Mouse (Mus musculus): Measurements from ENCODE around the gene H2-Eb2.
A peak's percentile ranks its signal among the peaks of the same experiment; 100 is the strongest.

H2-Eb2 gene

DNA sequence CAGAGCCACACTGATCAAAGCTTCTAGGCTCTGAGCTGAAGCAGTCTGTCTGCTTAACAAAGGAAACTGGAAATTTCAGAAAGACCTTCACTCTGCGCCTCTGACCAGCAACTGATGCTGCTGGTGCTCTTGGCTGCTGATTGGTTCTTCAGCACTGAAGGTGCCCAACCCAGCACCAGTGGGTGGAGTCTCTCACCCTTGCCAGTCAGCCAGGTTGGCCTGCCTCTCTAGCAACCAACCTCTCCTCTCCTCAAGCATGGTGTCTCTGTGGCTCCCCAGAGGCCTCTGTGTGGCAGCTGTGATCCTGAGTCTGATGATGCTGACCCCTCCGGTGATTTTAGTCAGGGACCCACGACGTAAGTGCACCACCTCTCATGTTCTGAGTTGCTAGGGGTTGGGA lies at the start of gene H2-Eb2:
TSS of gene H2-Eb2 (plus strand) at position 230 of the 400 bp plus-strand sequence.
- no peak for DNase-seq (ENCODE audit: low spot score in 2 of 2)

DNA sequence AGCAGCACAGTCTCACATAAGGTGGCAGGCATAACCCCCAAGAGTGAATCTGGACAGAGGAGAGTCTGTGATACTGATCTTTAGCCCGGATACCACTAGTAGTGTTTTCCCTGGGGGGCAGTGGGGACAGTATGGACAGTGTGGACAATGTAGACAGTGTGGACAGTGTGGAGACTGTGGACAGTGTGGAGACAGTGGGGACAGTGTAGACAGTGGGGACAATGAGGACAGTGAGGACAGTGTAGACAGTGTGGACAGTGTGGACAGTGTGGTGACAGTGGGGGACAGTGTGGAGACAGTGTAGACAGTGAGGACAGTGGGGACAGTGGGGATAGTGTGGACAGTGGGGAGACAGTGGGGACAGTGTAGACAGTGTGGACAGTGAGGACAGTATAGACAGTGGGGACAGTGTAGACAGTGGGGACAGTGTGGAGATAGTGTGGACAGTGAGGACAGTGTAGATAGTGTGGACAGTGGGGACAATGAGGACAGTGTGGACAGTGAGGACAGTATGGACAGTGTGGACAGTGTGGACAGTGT lies 44.9 kb upstream of the H2-Eb2 start:
- DNase-seq (ENCODE audit: low spot score in 2 of 2): no peak

DNA sequence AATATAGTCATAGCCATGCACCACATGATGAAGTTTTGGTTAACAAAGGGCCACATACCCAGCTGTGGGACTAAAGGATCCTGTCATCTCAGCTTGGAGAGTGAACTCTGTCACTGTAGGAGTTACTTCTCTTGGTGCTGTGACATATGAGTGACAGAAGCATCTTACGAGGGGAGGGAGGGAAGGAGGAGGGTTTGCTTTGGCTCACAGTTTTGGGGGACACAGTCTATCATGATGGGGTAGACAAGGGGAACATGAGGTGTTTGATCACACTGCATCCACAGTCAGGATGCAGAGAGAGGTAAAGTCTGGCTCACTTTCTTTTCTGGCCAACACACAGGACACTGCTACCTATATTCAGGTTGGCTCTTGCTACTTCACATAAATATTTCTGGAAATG lies 43.6 kb upstream of the H2-Eb2 start:
- DNase-seq (ENCODE audit: low spot score in 2 of 2): no peak

DNA sequence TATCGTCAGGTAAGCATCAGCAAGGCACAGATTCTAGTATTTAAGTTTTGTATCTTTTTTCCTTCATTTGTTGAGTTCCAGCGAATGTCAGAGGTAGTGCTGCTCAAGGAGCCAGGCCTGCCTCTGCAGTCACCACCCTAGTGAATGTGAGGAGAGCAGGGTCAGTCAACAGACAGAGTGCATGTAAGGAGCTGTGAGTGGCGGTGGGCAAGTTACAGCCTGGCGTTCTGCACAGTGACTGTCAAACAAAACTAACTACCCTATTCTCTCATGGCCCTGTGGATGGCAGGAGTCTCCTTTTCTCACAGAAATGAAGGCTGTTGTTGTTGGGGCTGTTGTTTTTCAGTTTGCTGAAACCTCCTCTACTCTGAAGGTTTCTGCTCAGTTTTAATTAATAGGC lies 40.1 kb upstream of the H2-Eb2 start:
- no peak for DNase-seq (ENCODE audit: low spot score in 2 of 2)

DNA sequence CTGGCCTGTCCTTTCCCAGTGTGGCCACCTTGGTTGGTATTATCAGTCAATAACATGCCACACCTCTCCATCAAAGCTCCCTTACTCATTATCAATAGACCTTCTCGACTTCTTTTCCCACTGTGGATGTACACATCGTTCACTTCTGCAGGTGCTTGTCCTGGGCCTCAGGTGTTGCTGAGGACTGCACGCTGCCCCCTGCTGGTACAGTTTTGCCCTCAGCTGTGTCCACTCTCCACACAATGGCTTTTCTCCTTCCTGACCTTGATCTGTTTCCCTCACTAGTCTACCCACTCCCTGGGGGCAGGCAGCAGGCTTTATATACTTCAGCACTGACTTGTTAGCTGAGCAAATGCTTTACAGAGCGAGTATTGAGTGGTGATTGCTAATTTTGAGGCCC lies 39.6 kb upstream of the H2-Eb2 start:
- DNase-seq (ENCODE audit: low spot score in 2 of 2): no peak

DNA sequence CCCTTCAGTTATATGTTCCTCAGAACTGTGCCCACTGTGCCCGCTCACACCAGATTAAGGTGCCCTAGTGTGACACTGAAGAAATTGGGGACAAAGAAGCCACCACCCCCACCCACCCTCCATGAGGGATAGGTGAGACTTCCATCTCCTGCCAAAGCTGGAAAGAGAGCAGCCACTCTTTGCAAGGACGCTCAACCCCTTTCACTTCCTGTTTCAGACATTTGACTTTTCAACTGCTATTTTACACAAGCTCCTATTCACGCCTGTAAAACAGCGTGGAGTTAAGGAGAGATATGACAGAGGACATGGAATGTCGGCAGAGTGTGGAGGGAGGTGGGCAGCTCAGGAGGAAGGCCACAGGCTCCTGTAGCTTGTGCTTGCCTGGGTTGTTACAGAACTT lies 39.0 kb upstream of the H2-Eb2 start:
- DNase-seq (ENCODE audit: low spot score in 2 of 2): no peak

DNA sequence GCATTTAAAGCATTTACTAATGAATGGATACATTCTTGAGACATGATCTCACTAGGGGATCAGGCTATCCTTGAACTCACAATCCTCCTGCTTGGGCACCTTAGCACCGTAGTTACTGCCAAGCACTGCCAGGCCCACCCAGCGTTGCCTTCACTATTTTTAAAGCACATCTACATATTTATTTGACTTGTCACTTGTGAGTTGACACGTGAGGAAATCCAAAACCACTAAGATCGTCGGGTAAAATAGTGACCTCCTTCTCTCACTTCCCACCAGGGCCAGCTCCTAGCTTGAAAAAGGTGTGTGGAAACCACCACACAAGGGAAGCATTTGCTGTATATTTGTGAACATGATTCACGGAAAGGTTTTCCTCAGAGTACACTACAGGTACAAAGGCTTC lies 38.5 kb upstream of the H2-Eb2 start:
- no peak for DNase-seq (ENCODE audit: low spot score in 2 of 2)

DNA sequence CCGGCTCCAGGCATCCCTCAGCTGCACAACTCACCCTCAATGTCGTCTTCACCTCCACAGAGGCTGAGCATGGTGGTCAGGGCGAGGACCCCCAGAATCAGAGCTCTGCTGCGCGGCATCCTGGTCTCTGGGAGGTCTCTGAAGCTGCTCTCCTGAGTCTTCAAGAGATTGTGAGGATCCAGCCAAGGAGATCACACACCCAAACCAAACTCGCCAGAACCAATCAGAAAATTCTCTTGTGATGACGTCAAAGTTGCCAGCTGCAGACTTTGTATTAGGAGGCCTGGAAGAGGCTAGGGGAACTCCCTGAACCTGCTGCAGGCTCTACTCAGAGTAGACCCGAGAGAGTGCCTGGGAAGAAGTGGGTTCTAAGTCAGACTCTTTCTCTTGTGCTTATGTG lies 37.8 kb upstream of the H2-Eb2 start, which contains the start of gene H2-Aa:
TSS of gene H2-Aa (minus strand) at position 176 of the 400 bp plus-strand sequence.
- peak; percentile 67 to 81 for DNase-seq (ENCODE audit: low spot score in 2 of 2)

DNA sequence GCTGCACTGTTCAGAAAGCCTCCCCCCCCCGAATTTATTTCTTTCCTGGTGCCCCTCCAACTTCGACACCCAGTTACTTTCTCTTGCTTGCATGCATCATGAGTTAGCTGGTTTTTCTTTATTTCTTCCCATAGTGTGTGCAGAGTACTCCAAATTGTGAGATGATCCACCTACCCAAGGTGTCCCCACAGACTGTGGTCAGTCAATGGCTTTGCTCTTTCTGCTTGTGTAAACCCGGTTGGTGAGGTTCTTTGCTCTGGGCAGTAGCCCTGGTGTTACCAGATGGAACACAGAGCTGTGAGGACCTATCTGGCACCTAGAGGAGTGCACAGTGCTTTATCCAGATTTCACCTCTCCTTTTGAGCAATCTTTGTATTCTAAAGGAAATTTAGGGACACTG lies 37.3 kb upstream of the H2-Eb2 start:
- no peak for DNase-seq (ENCODE audit: low spot score in 2 of 2)

DNA sequence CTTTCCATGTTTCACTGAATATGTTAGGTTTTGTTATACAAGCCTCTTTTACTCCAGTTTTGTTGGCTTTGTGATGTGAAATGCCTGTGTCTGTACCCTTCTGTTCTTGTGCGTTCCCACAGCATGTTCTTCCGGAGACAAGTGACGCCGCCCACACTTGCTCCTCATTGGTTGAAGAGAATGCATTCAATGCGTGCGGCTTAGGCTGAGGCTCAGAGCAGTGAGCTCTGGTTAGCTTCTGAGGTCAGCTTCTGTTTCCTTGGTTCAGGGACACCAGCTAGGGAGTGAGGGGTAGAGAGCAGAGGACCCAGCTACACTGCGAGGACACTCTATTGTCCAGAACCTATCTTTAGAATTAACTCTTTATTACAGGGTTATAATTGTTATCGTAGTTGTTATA lies 33.9 kb upstream of the H2-Eb2 start:
- peak; percentile 45 to 62 for DNase-seq (ENCODE audit: low spot score in 2 of 2)

DNA sequence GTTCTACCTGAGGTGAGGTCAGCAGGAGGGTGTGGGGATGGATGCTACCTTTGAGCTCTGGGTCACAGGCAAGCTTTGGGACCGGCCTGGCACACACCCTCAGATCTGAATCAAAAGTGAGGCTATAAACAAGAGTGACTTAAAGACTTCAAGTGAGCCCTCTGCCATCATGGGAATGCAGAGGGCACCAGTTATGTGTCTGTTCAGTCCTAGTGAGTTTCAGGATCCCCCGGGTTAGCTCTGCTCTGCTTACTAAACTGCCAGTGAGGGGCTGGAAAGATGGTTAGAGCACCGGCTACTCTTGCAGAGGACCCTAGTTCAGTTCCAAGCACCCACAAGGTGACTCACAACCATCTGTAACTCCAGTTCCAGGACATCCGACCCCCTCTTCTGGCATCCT lies 32.9 kb upstream of the H2-Eb2 start:
- DNase-seq (ENCODE audit: low spot score in 2 of 2): no peak

DNA sequence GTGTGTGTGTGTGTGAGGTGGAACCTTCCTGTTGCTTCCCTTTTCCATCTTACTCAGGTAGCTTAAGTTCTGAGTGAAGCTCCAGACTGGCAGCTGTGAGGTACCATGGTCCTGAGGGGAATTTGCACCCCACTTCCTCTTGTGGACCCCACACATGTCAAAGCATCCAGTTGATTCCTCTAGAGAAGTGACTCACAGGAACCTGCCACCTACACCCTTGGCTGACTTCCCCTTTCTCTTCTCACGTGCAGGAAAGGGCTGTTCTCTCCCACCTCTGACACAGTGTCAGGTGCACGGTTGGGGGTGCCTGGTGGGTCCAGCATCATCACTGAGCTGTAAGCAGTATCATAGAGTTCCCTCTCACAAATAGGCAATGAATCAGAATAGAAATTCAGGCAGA lies 31.9 kb upstream of the H2-Eb2 start:
- no peak for DNase-seq (ENCODE audit: low spot score in 2 of 2)

DNA sequence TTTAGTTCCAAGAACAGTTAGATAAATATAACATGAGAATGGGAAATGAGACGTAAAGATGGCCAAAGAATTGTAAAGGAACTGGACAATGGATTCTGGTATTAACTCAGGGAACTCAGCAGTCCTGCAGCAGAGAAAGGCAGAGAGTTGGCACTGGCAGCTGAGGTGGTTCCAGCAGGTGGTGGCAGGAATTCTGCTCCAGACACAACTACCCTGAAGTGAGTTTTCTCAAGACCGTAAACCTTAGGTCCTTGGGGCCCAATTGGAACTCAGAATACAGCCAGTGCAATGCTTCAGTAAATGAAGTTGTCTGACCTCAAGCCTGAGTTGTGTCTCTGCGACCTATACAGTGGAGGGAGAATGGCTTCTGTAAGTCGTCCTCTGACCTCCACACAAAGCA lies 31.2 kb upstream of the H2-Eb2 start:
- DNase-seq (ENCODE audit: low spot score in 2 of 2): no peak

DNA sequence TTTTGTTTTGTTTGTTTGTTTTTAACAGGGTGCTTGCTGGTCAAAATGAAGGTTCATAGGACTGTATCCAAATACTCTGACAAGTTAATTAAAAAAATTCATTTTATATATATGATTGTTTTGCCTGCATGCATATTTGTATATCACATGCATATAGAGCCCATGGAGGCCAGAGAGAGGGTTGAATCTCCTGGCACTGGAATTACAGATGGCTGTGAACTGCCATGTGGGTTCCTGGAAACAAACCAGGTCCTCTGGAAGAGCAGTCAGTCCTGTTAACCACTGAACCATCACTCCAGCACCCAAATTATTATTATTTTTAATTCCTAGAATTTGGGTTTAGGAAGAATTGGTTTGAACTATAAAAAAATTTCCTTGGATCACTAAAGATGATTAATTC lies 30.2 kb upstream of the H2-Eb2 start:
- no peak for DNase-seq (ENCODE audit: low spot score in 2 of 2)

DNA sequence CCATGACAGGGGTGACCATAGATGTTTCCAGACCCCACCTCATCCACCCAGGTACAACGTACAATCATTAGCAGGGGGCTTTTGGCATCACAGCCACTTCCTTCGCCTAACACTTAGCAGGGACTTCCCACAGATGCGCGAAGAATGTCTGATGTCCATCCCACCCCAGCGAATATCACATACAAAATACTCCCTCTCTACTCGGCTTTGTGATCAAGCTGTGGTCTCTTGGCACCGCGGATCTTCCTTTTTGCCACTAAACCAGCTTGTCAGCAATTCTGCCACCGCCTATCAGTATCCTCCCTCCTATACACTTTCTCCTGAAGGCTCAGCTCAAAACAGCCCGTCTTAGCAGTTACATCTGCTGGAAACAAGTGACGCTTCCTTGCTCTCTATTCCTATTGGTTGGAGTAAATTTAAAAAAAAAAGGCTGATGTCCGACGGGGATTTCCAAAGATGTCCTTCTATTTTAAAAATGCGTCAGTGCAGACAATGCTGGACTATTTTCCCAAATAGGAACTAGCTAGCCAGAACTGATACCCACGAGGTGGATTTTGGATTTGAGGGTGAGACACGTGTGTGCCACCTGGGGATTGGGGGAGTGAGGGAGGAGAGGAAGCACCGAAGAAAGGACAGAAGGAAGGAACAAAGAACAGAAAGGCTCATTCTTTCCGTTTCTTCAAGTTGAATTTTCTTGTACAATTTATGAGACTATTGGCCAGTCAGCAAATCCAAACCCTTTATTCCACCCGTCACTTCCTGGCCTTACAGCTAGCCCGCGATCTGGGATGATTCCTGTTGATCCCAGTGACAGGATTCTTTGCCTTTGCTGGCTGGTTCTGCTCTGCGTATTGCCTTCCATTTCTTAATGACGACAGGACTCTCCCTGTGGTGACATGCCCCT lies 29.3 kb upstream of the H2-Eb2 start:
- DNase-seq (ENCODE audit: low spot score in 2 of 2): peak in 1 of 2 experiments; percentile 14

DNA sequence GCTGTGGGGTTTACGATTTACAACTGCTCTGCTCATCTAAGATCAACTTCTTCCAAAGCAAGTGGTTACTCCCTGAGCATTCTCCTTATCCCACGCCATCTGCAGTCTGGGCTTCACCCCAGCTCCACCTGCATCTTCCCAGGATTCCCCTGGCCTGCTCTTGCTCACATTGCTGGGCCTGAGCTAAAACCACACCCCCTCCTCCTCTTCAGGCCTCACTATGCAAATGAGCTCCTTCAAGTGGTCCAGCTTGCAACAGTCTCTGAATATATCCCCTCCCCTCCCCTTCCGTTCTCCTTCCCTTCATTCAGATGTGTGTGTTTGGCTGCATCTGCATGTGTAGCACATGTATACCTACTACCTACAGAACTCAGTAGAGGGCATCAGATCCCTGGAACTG lies 26.1 kb upstream of the H2-Eb2 start:
- DNase-seq (ENCODE audit: low spot score in 2 of 2): no peak

DNA sequence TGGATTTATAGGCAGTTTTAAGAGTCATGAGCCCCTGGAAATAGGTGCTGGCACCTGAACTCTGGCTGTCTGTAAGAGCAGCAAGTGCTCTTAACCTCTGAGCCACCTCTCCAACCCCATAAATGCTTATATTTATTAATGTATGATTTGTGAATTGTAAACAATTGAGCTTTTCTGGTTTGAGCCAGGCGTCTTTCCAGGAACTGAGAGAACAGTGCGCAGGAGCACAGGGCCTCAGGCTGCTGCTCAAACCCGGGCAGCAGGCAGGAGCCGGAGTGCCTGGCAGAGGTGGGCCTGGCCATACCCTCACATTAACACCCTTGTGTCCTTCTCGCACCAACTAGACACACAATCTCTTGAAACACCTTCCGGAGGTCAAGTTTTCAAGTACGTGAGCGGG lies 25.4 kb upstream of the H2-Eb2 start:
- DNase-seq (ENCODE audit: low spot score in 2 of 2): no peak

DNA sequence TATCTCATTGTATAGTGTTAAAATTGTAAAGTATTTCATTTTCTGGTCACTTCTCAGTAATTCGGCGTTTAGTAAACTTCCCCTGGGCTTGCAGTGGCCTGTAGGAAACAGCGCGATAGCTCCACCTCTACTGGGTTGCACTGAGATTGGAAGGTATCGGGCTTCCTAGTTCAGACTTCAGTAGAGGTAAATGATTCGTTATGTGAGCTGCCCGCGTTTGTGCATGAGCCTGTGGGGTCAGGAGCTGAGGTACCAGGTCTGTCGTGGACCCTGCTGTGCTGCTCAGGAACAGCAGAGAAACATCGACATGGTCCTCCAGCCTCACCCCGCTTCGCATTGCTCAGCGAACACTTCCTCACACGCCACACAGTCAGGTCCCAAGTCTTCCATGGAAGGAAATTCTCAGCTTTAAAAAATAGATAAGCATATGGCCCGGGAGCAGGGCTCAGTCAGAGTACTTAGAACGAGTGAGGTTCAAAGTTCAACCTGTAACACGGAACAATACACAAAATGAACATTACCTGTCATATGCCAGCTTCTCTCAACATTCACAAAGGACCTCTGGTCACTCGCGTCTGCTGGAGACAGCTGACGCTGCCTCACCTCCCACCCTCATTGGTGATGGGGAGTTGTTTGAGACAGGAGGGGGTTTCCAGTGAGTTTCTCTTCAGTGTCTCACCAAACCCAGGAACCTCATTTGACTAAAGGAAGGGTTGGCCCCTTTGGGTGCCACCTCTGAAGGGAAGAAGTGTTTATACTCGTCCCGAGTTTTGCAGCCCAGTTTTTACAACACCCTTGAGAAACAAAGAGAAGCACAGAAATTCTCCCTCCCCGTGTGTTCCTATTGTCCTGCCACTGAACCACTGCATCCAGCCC lies 24.5 kb upstream of the H2-Eb2 start:
- no peak for DNase-seq (ENCODE audit: low spot score in 2 of 2)

DNA sequence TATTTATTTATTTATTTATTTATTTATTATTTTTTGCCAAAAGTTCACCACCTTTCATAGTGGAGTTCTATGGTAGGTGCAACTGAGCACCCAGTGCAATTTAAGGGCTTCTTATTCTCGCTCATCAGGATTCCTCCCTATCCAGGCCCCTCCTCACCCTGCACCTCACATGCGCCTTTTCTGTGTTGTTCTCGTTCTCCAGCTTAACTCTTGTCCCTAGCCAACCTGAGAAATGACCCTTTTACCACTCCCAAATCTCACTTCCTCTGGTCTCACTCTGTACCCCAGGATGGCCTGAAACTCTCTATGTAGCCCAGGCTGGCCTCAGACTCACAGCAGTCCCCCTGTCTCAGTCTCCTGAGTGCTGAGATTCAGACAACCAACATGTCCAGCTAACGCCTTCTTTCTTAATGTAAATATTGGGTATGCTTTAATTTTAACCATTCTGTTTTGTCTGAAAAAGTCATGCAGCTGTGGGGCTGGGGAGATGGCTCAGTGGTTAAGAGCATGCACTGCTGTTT lies 23.7 kb upstream of the H2-Eb2 start:
- no peak for DNase-seq (ENCODE audit: low spot score in 2 of 2)

DNA sequence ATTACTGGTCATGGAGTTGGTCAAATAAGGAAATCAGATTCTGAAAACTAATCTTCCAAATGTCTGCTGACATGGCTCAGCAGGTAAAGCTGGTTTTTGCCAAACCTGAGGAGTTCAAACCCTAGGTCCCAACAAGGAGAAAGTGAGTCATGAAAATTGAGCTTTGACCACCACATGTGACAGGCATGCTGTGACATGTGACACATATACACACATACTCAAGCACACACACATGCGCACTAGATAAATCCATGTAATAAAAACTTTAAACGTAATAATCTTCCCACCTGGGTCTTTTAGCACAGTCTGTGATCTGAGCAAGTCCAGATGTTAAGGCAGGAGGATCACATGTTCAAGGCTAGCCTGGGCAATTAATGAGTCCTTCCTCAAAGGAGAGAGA lies 21.7 kb upstream of the H2-Eb2 start:
- DNase-seq (ENCODE audit: low spot score in 2 of 2): peak in 1 of 2 experiments; percentile 16

DNA sequence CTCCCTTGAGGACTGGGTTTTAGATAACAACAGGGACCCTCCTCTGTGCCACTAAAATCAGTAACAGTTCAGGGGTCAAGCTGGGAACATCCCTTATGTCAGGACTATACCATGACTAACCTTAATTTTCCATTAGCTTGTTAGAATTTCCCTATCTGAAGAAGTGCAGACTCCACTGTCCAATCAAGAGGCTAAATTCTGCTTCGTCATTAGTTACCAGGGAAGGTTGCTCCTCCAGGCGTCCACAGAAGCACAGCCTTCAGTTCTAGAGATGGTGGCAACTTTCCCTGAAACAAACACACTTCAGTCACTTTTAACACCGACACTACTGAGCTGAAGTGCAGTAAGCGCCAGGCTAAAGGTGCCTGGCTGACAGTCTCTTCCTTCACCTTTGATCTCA lies 20.7 kb upstream of the H2-Eb2 start:
- peak in 1 of 2 experiments; percentile 61 for DNase-seq (ENCODE audit: low spot score in 2 of 2)

DNA sequence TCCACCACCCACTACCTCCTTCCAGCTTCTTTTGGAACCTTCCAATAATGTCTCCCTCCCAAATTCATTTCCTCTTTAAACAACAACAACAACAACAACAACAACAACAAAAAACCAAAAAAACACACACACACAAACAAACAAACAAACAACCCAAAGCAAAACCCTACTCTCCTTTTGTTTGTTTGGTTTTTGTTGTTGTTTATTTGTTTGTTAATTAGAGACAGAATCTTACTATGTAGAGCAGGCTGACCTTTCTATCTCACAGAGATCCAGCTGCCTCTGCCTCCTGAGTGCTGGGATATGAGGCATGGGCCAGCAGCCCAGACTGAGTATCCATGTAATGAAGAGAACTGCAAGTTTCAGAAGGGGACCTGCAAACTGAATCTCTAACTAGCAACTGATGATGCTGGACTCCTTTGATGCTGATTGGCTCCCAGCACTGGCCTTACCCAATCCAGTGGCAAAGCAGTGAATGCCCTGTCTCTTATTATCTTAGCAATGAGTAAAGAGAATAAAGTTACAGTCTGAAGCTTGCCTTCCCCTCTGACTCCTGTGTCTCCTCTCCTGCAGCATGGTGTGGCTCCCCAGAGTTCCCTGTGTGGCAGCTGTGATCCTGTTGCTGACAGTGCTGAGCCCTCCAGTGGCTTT lies 20.0 kb upstream of the H2-Eb2 start, which contains the start of gene H2-Eb1:
TSS of gene H2-Eb1 (plus strand) at position 488 of the 651 bp plus-strand sequence.
- peak; percentile 63 to 79 for DNase-seq (ENCODE audit: low spot score in 2 of 2)

Measured in urinary bladder, adult 18-20 months (tissue).